Mouse (Mus musculus): ENCODE results near the gene Bola2. TPM values are rescaled to one million over a fixed set of nuclear protein-coding genes. Genes with fewer than 3 reads are reported as not detected.
"Not testable (repeated sequence)": the region's sequence is repeated elsewhere in the genome, so short reads cannot be mapped to it uniquely, and the experiment has no call there.

The Bola2 gene
- polyA plus RNA-seq, 1 experiment from 2014 or later: 102 TPM

DNA sequence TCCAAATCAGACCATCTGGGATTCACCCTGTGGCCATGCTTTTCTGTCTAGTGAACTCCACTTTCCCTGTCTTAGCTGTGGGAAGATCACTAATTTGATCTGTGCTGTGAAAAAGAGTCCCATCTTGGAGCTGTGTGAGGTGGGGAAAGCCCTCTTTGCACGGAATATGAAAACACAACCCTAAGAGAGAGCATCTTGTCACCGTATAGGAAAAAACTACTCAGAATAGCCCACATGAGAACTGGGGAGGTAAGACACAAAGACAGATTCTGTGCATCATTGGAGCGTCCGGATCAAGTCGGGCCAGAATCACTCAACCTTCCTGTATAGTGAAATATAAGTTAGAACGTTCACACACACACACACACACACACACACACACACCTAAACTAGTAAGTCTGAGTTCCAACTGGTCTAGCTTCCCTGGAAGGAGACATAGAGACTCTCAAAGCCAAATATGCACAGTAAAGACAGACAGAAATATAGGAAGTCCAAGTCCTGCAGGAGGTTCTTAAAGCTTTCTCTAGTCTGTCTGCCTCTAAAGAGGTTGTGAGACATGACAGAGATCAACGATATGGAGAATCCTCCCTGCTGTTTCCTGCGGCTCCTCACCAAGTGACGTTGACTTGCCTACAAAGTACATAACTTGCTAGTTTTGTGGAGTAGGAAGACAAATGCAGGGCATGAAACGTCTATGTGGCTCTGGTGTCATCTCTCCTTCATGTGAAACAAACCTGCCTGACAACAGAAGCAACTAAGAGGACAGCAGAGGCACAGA lies 13.2 kb downstream of the Bola2 start:
- no peak for TF ChIP-seq CTCF (IDR thresholded peaks at IDR 0.05)
- in situ Hi-C loops (cut with MboI; ENCODE audit: low pct_unique_long_range_greater_than_20kb): no loop called here
- CTCF ChIA-PET: no interaction called here
- DNase-seq (ENCODE audit: low read depth, low spot score) (no peak), ATAC-seq (no peak)
- H3K27me3 ChIP-seq: peaks cover 12% of the 10 kb centered on the region
- POLR2A ChIA-PET: no interaction called here

DNA sequence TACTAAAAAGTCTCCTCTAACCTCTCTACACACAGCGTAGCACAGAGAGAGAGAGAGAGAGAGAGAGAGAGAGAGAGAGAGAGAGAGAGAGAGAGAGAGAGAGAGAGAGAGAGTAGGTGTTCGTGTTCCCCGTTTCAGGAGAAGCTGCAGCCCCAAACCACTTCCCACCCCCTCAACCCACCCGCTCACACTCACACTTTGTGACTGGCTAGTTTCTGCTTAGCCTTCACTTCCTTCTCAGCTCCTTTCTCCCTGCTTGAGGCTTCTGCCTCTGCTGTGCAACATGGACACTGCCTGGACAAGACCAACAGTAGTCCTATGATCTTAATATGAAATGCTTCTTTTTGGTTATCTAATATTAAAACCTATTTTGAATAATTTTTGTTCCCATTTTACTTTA lies 15.1 kb downstream of the Bola2 start:
- ChIA-PET POLR2A (no interaction called here), CTCF (no interaction called here)
- in situ Hi-C loops (cut with MboI; ENCODE audit: low pct_unique_long_range_greater_than_20kb): no loop called here
- no peak for ATAC-seq
- DNase-seq (ENCODE audit: low read depth, low spot score): no peak
- TF ChIP-seq CTCF (IDR thresholded peaks at IDR 0.05): no peak
- H3K27me3 ChIP-seq: peaks cover 7% of the 10 kb centered on the region

DNA sequence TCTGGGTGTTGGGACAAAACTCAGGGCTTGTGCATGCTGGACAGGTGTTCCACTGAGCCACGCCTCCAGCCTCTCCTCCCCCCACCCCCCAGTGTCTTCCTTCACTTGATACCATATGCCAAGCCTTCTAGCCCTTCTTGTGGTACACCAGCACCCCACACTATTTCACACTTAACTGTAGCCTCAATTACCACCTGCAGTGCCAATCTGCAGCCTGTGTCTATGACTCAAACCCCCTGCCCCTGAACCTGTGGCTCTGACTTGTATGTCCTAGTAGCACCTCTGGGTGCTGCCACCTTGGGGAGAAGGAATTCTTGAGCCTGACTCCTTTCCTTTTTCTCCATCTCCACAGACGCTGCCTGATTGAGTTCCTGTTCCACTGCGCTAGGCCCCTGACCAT lies 16.7 kb downstream of the Bola2 start:
- DNase-seq (ENCODE audit: low read depth, low spot score) (no peak), ATAC-seq (no peak)
- TF ChIP-seq CTCF (IDR thresholded peaks at IDR 0.05): no peak
- ChIA-PET POLR2A (no interaction called here), CTCF (no interaction called here)
- peaks cover 7% of the 10 kb centered on the region for H3K27me3 ChIP-seq
- in situ Hi-C loops (cut with MboI; ENCODE audit: low pct_unique_long_range_greater_than_20kb): no loop called here

DNA sequence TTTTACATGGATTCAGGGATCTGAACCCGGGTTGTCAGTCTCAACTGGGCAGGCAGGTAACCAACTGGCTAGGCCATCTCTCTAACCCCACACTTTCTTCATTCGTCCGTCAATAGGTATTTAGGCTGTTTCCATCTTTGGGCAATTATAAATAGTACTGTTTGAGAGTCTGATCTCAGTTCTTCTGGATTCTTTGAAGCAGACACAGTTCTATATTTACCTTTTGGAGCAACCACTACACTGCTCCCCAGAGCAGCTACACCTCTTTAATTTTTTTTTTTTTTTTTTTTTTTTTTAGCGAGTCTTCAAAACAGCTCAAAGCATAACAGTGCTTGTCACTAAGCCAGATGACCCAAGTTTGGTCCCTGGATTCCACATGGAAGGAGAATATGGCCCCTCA lies 20.5 kb downstream of the Bola2 start:
- in situ Hi-C loops (cut with MboI; ENCODE audit: low pct_unique_long_range_greater_than_20kb): no loop called here
- no peak for ATAC-seq
- H3K27me3 ChIP-seq: no peaks in the 10 kb centered on the region
- POLR2A ChIA-PET: no interaction called here
- no peak for TF ChIP-seq CTCF (IDR thresholded peaks at IDR 0.05)
- CTCF ChIA-PET: no interaction called here
- no peak for DNase-seq (ENCODE audit: low read depth, low spot score)

DNA sequence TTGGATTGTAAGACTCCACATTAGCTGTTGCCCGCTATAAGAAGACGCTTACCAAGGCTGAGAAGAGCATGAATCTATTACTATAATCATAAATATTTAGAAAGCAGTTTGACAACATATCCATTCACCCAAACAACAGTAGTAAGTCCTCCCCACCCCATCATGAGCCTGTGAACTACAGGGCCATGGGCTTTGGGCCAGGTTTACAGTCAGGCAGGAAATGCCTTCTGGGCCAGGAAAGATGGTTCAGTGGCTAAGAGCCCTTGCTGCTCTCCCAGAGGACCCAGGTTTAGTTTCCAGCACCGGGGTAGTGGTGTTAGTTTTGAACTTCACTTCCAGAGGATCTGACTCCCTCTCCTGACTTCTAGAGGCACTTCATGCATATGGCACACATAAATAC lies 22.4 kb downstream of the Bola2 start:
- ChIA-PET POLR2A (no interaction called here), CTCF (no interaction called here)
- in situ Hi-C loops (cut with MboI; ENCODE audit: low pct_unique_long_range_greater_than_20kb): no loop called here
- H3K27me3 ChIP-seq: no peaks in the 10 kb centered on the region
- no peak for TF ChIP-seq CTCF (IDR thresholded peaks at IDR 0.05)
- DNase-seq (ENCODE audit: low read depth, low spot score) (no peak), ATAC-seq (no peak)

DNA sequence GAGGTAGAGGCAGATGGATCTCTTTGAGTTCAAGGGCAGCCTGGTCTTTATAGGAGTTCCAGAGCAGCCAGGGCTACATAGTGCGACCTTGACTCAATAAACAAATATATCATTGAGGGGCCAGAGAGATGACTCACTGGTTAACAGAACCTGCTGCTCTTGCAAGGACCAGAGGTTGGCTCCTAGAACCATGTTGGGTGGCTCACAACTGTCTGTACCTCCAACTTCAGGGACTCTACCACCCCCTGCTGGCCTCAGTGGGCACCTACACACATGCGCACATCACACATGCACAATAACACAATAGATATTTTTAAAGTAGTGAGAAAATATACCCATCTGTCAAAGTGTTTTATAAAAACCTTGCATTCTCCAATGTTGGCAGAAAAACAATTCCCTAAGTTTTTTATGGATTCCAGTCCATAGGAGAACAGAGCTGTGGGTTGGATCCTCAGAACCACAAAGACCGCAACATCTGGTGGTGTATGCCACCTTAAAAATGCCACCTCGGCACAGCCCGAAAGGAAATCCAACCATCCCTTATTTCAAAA lies 23.7 kb downstream of the Bola2 start:
- no peak for ATAC-seq
- peak; percentile 36 for TF ChIP-seq CTCF (IDR thresholded peaks at IDR 0.05)
- no peaks in the 10 kb centered on the region for H3K27me3 ChIP-seq
- in situ Hi-C loops (cut with MboI; ENCODE audit: low pct_unique_long_range_greater_than_20kb): no loop called here
- ChIA-PET POLR2A (interaction anchor here (0.5 kb wide), 1 partner anchor 880 kb away, joined by 8 read pairs; no protein-coding TSS in a partner anchor), CTCF (no interaction called here)
- DNase-seq (ENCODE audit: low read depth, low spot score): no peak

DNA sequence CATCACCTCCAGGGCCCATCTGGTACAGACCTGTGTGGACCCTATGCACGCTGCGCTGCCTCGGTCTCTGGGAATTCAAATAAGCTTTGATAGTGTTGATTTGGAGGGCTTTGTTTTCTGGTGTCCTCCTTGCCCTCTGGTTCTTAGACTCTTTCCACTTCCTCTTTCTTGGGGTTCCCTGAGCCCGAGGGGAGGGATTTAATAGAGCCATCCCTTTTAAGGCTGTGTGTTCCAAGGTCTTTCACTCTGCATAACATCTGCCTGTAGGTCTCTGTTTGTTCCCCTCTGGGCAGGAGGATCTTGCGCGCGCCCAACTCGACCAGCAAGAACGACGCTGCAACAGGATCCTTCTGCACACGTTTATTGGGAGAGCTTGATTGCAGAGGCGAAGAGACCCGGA lies 26.4 kb downstream of the Bola2 start:
- DNase-seq (ENCODE audit: low read depth, low spot score) (no peak), ATAC-seq (no peak)
- POLR2A ChIA-PET: no interaction called here
- in situ Hi-C loops (cut with MboI; ENCODE audit: low pct_unique_long_range_greater_than_20kb): no loop called here
- no peak for TF ChIP-seq CTCF (IDR thresholded peaks at IDR 0.05)
- CTCF ChIA-PET: no interaction called here
- no peaks in the 10 kb centered on the region for H3K27me3 ChIP-seq

DNA sequence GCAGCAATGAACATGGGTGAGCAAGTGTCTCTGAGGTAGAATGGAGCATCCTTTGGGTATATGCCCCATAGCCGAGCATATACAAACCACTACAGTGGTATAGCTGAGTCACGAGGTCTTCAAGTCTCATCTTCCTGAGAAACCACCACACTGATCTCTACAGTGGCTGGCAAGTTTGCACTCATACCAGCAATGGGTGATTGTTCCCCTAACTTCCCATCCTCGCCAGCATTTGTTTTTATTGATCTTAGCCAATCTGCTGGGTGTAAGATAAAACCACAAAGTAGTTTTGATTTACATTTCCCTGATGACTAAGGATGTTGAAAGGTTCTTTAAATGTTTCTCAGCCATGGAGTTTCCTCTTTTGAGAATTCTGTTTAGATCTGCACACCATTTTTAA lies 29.9 kb downstream of the Bola2 start:
- CTCF ChIA-PET: no interaction called here
- in situ Hi-C loops (cut with MboI; ENCODE audit: low pct_unique_long_range_greater_than_20kb): no loop called here
- ATAC-seq: no peak
- no peak for DNase-seq (ENCODE audit: low read depth, low spot score)
- no peak for TF ChIP-seq CTCF (IDR thresholded peaks at IDR 0.05)
- H3K27me3 ChIP-seq: no peaks in the 10 kb centered on the region
- POLR2A ChIA-PET: no interaction called here

DNA sequence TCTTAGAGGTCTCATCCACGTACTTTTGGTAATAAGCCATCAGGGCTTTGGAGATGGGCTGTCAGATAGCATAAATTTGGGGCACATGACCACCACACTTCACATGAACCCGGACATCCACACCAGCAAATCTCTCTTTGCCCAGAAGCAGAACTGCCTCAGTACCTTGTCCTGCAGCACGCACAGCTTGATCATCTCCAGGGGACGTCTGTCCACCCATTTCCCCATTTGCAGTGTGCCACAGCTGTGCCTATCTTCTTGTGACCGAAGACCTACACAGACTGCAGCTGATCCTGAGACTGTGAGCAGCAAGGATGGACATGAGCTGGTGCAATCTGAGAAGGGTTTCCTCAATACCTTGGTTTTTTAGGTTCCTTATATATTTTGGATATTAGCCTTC lies 30.5 kb downstream of the Bola2 start:
- DNase-seq (ENCODE audit: low read depth, low spot score) (no peak), ATAC-seq (no peak)
- ChIA-PET POLR2A (no interaction called here), CTCF (no interaction called here)
- no peaks in the 10 kb centered on the region for H3K27me3 ChIP-seq
- no peak for TF ChIP-seq CTCF (IDR thresholded peaks at IDR 0.05)
- in situ Hi-C loops (cut with MboI; ENCODE audit: low pct_unique_long_range_greater_than_20kb): no loop called here

DNA sequence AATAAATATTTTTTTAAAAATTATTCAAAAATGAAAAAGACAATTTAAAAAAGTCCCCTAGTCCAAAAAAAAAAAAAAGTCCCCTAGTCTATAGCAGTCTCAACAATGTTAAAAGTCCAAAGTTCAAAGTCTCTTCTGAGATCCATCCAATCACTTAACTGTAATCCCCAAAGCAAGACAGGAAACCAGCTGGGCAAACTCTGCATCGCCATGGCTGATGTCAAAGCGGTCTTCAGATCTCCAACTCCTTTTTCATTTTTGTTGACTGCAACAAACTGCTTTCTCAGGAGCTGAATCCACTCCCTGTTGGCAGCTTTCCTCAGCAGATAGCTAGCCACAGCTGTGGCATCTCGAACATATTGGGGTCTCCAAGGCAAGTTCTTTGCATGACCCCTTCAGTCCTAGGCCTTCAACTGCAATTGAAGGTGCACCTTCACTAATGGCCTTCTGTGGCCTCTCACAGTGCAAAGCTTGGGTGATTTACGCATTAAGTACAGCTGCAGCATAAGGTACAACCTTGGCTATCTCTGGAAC lies 35.1 kb downstream of the Bola2 start:
- H3K27me3 ChIP-seq; ATAC-seq; in situ Hi-C loops (cut with MboI; ENCODE audit: low pct_unique_long_range_greater_than_20kb); DNase-seq (ENCODE audit: low read depth, low spot score); CTCF ChIA-PET: not testable (repeated sequence)
- POLR2A ChIA-PET: interaction anchor here (0.6 kb wide), 1 partner anchor 286 kb away, joined by 5 read pairs; no protein-coding TSS in a partner anchor

DNA sequence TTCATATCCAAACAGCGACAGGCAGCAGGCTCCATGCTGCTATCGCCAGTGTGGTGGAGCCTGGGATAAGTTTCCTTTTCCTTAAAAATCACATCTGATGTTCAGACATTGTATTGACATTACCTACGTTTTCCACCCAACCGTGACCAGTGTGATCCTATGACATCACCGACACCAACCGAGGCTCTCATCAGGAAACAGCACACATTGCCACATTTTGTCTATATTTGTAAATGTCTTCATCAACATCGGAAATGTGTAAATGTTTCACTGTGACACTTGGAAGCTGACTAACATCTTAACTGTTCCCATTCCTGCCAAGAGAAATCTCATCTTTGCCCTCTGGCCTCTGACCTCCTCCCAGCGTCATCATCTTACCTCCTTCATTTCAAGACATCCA lies 40.9 kb downstream of the Bola2 start:
- ChIA-PET CTCF (no interaction called here), POLR2A (no interaction called here)
- DNase-seq (ENCODE audit: low read depth, low spot score) (no peak), ATAC-seq (no peak)
- no peaks in the 10 kb centered on the region for H3K27me3 ChIP-seq
- no peak for TF ChIP-seq CTCF (IDR thresholded peaks at IDR 0.05)
- in situ Hi-C loops (cut with MboI; ENCODE audit: low pct_unique_long_range_greater_than_20kb): no loop called here

DNA sequence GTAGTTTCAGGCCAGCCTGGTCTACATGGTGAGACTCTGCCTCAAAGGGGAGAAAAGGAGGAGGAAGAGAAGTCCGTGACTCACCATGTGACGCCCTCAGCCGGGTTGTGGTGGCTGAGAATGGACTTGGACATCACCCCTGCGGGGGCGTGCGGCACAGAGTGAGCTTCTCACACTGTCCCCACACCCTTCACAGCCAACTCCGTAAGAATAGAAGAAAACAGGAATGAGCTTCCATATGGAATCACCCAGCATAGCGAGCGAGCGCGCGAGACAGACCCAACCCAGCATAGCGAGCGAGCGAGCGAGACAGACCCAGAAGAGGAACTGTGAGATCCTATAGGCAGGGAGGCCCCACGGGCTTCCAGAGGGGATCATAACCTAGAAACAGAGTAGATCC lies 44.4 kb downstream of the Bola2 start:
- ChIA-PET CTCF (no interaction called here), POLR2A (no interaction called here)
- ATAC-seq (no peak), DNase-seq (ENCODE audit: low read depth, low spot score) (no peak)
- TF ChIP-seq CTCF (IDR thresholded peaks at IDR 0.05): no peak
- no peaks in the 10 kb centered on the region for H3K27me3 ChIP-seq
- in situ Hi-C loops (cut with MboI; ENCODE audit: low pct_unique_long_range_greater_than_20kb): no loop called here
